ENCODE assay signal across 11 mouse cellular contexts in genomic region chr4:59756332-59757082, GRCm38 (mm10). TPM values are rescaled to one million over a fixed set of nuclear protein-coding genes. Genes with fewer than 3 reads are reported as not detected.
DNase-seq lines count a peak whose midpoint lies in the region.
"Had no signal": no experiment of that assay in that cellular context is flagged by ENCODE, and none has a peak within 500 bp of the region (broad histone marks: within the 10 kb centered on the region; RNA-seq: fewer than 3 reads in every experiment).

No protein-coding gene starts in this region.

- DNase-seq in heart, adult 18-20 months = peak; percentile 76 to 83
- DNase-seq in heart, embryonic 10.5 days (ENCODE audit: low spot score) = no peak
- peak; percentile 86 for DNase-seq in adrenal gland, postnatal 10 days
- DNase-seq in frontal cortex, adult 2 months (ENCODE audit: extremely low spot score in 1 of 2, low spot score in 1 of 2) = peak; percentile 69 to 89
- peak; percentile 62 for DNase-seq in kidney, adult 9 months
- DNase-seq in left cerebral cortex, postnatal 4 days = peak; percentile 87
- peak; percentile 81 for DNase-seq in urinary bladder, postnatal 14 days (ENCODE audit: low spot score)
- no peak for DNase-seq in neural tube, embryonic 10.5 days (ENCODE audit: extremely low spot score, low spot score)

- no peak overlapping the region for H3K4me3 ChIP-seq in heart, embryonic 10.5 days
- H3K4me3 ChIP-seq: embryonic facial prominence, embryonic 13.5 days; midbrain, embryonic 12.5 days had no signal

- no peaks in the 10 kb centered on the region for H3K27me3 ChIP-seq in heart, embryonic 10.5 days (ENCODE audit: insufficient read depth, poor library complexity, severe bottlenecking)
- H3K27me3 ChIP-seq: CH12.LX; embryonic facial prominence, embryonic 13.5 days; midbrain, embryonic 12.5 days had no signal

- H3K36me3 ChIP-seq in heart, embryonic 10.5 days = peaks cover 13% of the 10 kb centered on the region

- intact Hi-C loops in left cerebral cortex, postnatal 4 days (cut with DNase I) = loop anchor here (10.0 kb wide), 1 partner anchor 132 kb away; the partner anchor contains the start of gene E130308A19Rik

- no peaks in the 10 kb centered on the region for H3K4me1 ChIP-seq in heart, embryonic 10.5 days
- H3K4me1 ChIP-seq: midbrain, embryonic 12.5 days had no signal

- H3K27ac ChIP-seq in heart, embryonic 10.5 days = no peak overlapping the region
- H3K27ac ChIP-seq: embryonic facial prominence, embryonic 13.5 days; midbrain, embryonic 12.5 days had no signal

- 85% methylated on average over 9 of the region's 9 CpGs for WGBS in heart, embryonic 10.5 days

- no peaks in the 10 kb centered on the region for H3K9me3 ChIP-seq in heart, embryonic 10.5 days
- H3K9me3 ChIP-seq: embryonic facial prominence, embryonic 13.5 days; midbrain, embryonic 12.5 days had no signal

RNA-seq across cellular contexts. Expression of gene Inip, which starts 44.9 kb away (rescaled TPM):
- total RNA-seq in heart, adult 18-20 months (2021) = 10 to 100 TPM; 10.1 to 11.3 TPM
- 56.9 and 57.5 TPM in 2 replicates for polyA plus RNA-seq in heart, embryonic 10.5 days (2016; fragmentation: Nextera tagmentation; extraction: Ambion mirVana)
- total RNA-seq in adrenal gland, postnatal 10 days (2021) = 10 to 100 TPM; 12.6 to 18.3 TPM
- 20.8 and 22.1 TPM in 2 replicates for polyA plus RNA-seq in frontal cortex, adult 2 months (2012; rRNA removed)
- 10 to 100 TPM; 22.3 to 22.4 TPM for total RNA-seq in left cerebral cortex, postnatal 4 days (2021)

RNA-seq across cellular contexts. Expression of gene Snx30, which starts 49.1 kb away (rescaled TPM):
- total RNA-seq in heart, adult 18-20 months (2021) = 1 to 10 TPM; 6.5 TPM
- polyA plus RNA-seq in heart, embryonic 10.5 days (2016; fragmentation: Nextera tagmentation; extraction: Ambion mirVana) = 5.2 and 8.1 TPM in 2 replicates
- 1 to 10 TPM; 8.0 to 8.9 TPM for total RNA-seq in adrenal gland, postnatal 10 days (2021)
- 11.9 and 13.0 TPM in 2 replicates for polyA plus RNA-seq in frontal cortex, adult 2 months (2012; rRNA removed)
- 10 to 100 TPM; 32.0 to 38.0 TPM for total RNA-seq in left cerebral cortex, postnatal 4 days (2021)

Comparison
In these comparisons a context has a peak if more than half of its experiments do, and no peak if none do; other contexts are left out.
1. DNase-seq: peak in heart, adult 18-20 months (2 of 2), adrenal gland, postnatal 10 days (single experiment), frontal cortex, adult 2 months (2 of 2), kidney, adult 9 months (single experiment), left cerebral cortex, postnatal 4 days (single experiment) and urinary bladder, postnatal 14 days (single experiment); none in heart, embryonic 10.5 days (single experiment) and neural tube, embryonic 10.5 days (single experiment).